Mouse (Mus musculus) small intestine, adult 2 months (tissue): ENCODE data around the gene Tmem234. TPM values are rescaled to one million over a fixed set of nuclear protein-coding genes. Genes with fewer than 3 reads are reported as not detected.
A peak's percentile ranks its signal among the peaks of the same experiment; 100 is the strongest.

ENCODE experiments used
- H3K27ac ChIP-seq: fragments of 200-500 bp; 2 replicates; pipeline ENCODE4 v1.5.1; 2012; ENCODE audit warnings: low read depth, low read length, control low read depth, inconsistent platforms; ENCODE audit not compliant: insufficient read depth
- H3K27me3 ChIP-seq: fragments of 200-500 bp; 2 replicates; pipeline ENCODE4 v1.6.1; 2012; ENCODE audit warnings: mild to moderate bottlenecking, moderate library complexity, low read length, inconsistent platforms; ENCODE audit not compliant: control insufficient read depth, insufficient read depth
- H3K36me3 ChIP-seq: fragments of 200-500 bp; 2 replicates; pipeline ENCODE4 v1.6.1; 2012; ENCODE audit warnings: mild to moderate bottlenecking, low read length, control low read depth, inconsistent platforms; ENCODE audit not compliant: control insufficient read depth, insufficient read depth
- H3K4me1 ChIP-seq: fragments of 200-500 bp; 2 replicates; pipeline ENCODE4 v1.6.1; 2012; ENCODE audit warnings: low read length, inconsistent platforms, mixed read lengths; ENCODE audit not compliant: control insufficient read depth, insufficient read depth, insufficient read length
- H3K4me3 ChIP-seq: fragments of 200-500 bp; 2 replicates; pipeline ENCODE4 v1.5.1; 2012; ENCODE audit warnings: low read depth, mild to moderate bottlenecking, control low read depth, inconsistent platforms, low read length, moderate library complexity
- CTCF ChIP-seq: fragments of 200-500 bp; IDR thresholded peaks from 2 replicates; pipeline ENCODE4 v1.5.1; 2012; ENCODE audit warnings: low read depth, mild to moderate bottlenecking, control low read depth, inconsistent platforms, low read length, moderate library complexity, mixed read lengths; ENCODE audit not compliant: insufficient replicate concordance, insufficient read length; ENCODE audit errors: extremely low read depth
- POLR2A ChIP-seq: fragments of 200-500 bp; IDR thresholded peaks from 2 replicates; pipeline ENCODE4 v1.6.1; 2012; ENCODE audit warnings: low read depth, mild to moderate bottlenecking, control low read depth, inconsistent platforms, low read length, moderate library complexity
- WGBS: fragments of 180-500 bp; shearing (Covaris S2); methylation state at CpG from one replicate; pipeline ENCODE4 v1.1.7; 2018; 5-methylcytosine and 5-hydroxymethylcytosine counted together
- polyA plus RNA-seq: library from polyadenylated mRNA; depleted of rRNA; stranded (reverse); fragments of >200 nt; gene quantifications from 2 replicates; pipeline ENCODE4 v1.2.3, GENCODE M21; 2012; rRNA removed

Gene Tmem234
- polyA plus RNA-seq, 1 experiment: 132 TPM

GRCm38 (mm10) chr4:129672878-129673449, 72.5 kb downstream of the Tmem234 start:
- under 1% methylated on average over 10 of the region's 10 CpGs for WGBS

More at GRCm38 (mm10) chr4:129672878-129673449, 72.5 kb downstream of the Tmem234 start:
- H3K27ac ChIP-seq: peak overlapping the region; percentile 83
- peaks cover 6% of the 10 kb centered on the region; the same call in 1 of the 2 replicates for H3K4me1 ChIP-seq
- no peaks in the 10 kb centered on the region for H3K27me3 ChIP-seq
- peak overlapping the region; percentile 77 for H3K4me3 ChIP-seq
- TF ChIP-seq POLR2A: no peak
- 0 out of 2 replicates have a peak, but pooled peaks have one; percentile 11 for TF ChIP-seq CTCF
- peaks cover 4% of the 10 kb centered on the region; the same call in 1 of the 2 replicates for H3K36me3 ChIP-seq

Other genes starting within 250 kb of the Tmem234 start
- 2.3 and 5.0 TPM in 2 replicates for gene Zbtb8a, start 222.6 kb upstream of the Tmem234 start, polyA plus RNA-seq
- 0.05 TPM in 1 of 2 replicates, not detected in the other for gene Zbtb8b, start 159.8 kb upstream of the Tmem234 start, polyA plus RNA-seq
- gene Bsdc1, start 139.1 kb upstream of the Tmem234 start, polyA plus RNA-seq: 13.9 and 24.5 TPM in 2 replicates
- gene Tssk3, start 109.6 kb upstream of the Tmem234 start, polyA plus RNA-seq: not detected in 2 replicates
- gene Fam229a, start 109.5 kb upstream of the Tmem234 start, polyA plus RNA-seq: not detected in 2 replicates
- 7.7 and 37.3 TPM in 2 replicates for gene Marcksl1, start 87.1 kb upstream of the Tmem234 start, polyA plus RNA-seq
- 13.7 and 31.1 TPM in 2 replicates for gene Hdac1, start 58.0 kb upstream of the Tmem234 start, polyA plus RNA-seq
- gene Lck, start 27.0 kb upstream of the Tmem234 start, polyA plus RNA-seq: 8.3 and 15.0 TPM in 2 replicates
- 0.65 and 1.3 TPM in 2 replicates for gene Fam167b, start 22.1 kb upstream of the Tmem234 start, polyA plus RNA-seq
- gene Eif3i, start within 50 bp of the Tmem234 start, polyA plus RNA-seq: 171 and 202 TPM in 2 replicates
- 0.15 and 1.6 TPM in 2 replicates for gene Dcdc2b, start 13.6 kb downstream of the Tmem234 start, polyA plus RNA-seq
- gene Iqcc, start 18.4 kb downstream of the Tmem234 start, polyA plus RNA-seq: 11.9 and 17.0 TPM in 2 replicates
- 5.2 and 7.2 TPM in 2 replicates for gene Ccdc28b, start 23.3 kb downstream of the Tmem234 start, polyA plus RNA-seq
- 8.1 and 11.4 TPM in 2 replicates for gene Txlna, start 40.4 kb downstream of the Tmem234 start, polyA plus RNA-seq
- gene Kpna6, start 72.1 kb downstream of the Tmem234 start, polyA plus RNA-seq: 8.5 and 10.9 TPM in 2 replicates
- 11.2 and 21.4 TPM in 2 replicates for gene Tmem39b, start 96.2 kb downstream of the Tmem234 start, polyA plus RNA-seq
- gene Khdrbs1, start 141.6 kb downstream of the Tmem234 start, polyA plus RNA-seq: 29.4 and 58.7 TPM in 2 replicates
- 8.9 and 21.1 TPM in 2 replicates for gene Ptp4a2, start 210.6 kb downstream of the Tmem234 start, polyA plus RNA-seq